Mouse (Mus musculus): Measurements from ENCODE around the gene Slc7a7. TPM values are rescaled to one million over a fixed set of nuclear protein-coding genes. Genes with fewer than 3 reads are reported as not detected.

Gene Slc7a7
- polyA plus RNA-seq, 1 experiment from 2014 or later, result 6.2 TPM

- DNase-seq (ENCODE audit: low spot score) (no peak), ATAC-seq (ENCODE audit: low FRiP score) (no peak)
- H3K9ac ChIP-seq, result no peak overlapping the region
- peaks cover 47% of the 10 kb centered on the region for H3K27me3 ChIP-seq (ENCODE audit: control insufficient read depth, insufficient read depth, low read length)
- 7% methylated on average over 13 of the region's 13 CpGs for WGBS
- H3K36me3 ChIP-seq (replicated peaks; ENCODE audit: control insufficient read depth, insufficient read depth), result no peaks in the 10 kb centered on the region
- no peaks in the 10 kb centered on the region for H3K4me1 ChIP-seq (replicated peaks; ENCODE audit: control insufficient read depth, insufficient read depth, low read length)
- H3K4me3 ChIP-seq (replicated peaks; ENCODE audit: low read length), result no peak overlapping the region
- H3K4me2 ChIP-seq (replicated peaks), result no peak overlapping the region
- no peaks in the 10 kb centered on the region for H3K9me3 ChIP-seq (ENCODE audit: control insufficient read depth, low read length)
- no peak overlapping the region for H3K27ac ChIP-seq
Observed at GRCm38 (mm10) chr14:54415241-54416020, 2.1 kb downstream of the Slc7a7 start.

DNA sequence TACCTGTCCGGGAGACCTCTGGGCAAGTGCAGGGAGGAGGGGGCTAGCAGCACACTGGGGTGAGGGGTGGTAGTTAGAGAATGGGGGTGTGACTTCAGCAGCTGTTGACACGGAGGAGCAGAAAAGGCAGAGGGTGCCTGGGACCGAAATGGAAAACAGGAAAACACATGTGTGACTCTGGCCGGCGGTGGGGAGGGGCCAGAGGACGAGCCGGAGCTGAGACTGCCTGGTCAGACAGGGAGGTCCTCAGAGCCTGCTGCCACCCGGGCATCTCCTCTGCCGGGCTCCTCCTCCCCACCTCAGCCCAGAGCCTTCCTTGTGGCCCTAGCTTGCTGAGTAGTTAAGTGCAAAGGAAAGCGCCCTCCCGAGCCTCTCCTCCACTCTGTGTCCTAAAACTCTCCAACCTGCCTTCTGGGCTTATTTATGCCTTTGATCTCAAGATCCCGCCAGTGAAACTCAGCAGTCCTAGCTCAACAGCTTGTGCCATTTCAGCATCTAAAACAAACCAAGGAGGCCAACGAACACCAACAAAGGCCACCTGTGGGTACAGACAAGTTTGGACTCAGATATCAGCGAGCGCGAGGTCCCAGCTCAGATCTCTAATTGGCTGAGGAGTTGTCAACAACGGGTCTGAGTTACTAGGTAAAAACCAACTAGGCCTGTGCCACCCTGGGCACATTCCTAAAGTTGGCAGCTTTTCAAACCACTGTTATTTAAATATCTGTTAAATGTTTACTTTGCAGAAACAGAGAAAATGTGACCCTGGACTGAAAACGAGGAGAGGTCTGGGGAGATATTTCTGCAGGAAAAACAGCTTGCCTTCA lies 3.5 kb downstream of the Slc7a7 start:
- Histone ChIP-seq H3K9me3 (ENCODE audit: control insufficient read depth, low read length) (no peaks in the 10 kb centered on the region), H3K27ac (no peak overlapping the region), H3K36me3 (replicated peaks; ENCODE audit: control insufficient read depth, insufficient read depth) (no peaks in the 10 kb centered on the region), H3K9ac (no peak overlapping the region), H3K4me2 (replicated peaks) (peak overlapping the region; percentile 17), H3K27me3 (ENCODE audit: control insufficient read depth, insufficient read depth, low read length) (peaks cover 47% of the 10 kb centered on the region), H3K4me3 (replicated peaks; ENCODE audit: low read length) (no peak overlapping the region), H3K4me1 (replicated peaks; ENCODE audit: control insufficient read depth, insufficient read depth, low read length) (no peaks in the 10 kb centered on the region)
- no peak for DNase-seq (ENCODE audit: low spot score)
- 14% methylated on average over 18 of the region's 18 CpGs for WGBS
- ATAC-seq (ENCODE audit: low FRiP score), result no peak

DNA sequence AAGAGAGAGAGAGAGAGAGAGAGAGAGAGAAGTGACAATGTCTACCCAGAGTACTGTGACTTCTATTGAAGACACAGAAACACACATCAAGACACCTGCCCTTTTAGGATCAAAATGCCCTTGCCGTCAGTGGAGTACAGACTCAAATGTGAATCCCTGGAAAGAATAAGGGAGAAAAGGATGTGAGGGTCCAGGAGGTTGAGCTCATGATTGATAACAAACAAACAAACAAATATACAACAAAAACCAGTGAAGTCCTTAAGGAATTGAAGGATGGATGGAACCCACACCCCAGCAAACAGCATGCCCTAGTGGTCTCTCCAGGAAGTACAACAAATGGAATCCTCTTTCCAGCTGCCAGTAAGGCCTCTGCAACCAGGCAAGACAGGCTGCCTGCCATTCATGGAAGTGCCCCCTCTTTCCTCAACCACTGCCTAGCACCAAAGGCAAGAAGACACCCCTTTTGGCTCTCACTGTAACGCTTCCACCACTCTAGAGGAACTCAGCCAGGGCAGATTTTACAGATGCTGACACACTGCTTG lies 4.9 kb downstream of the Slc7a7 start:
- H3K4me3 ChIP-seq (replicated peaks; ENCODE audit: low read length), result no peak overlapping the region
- H3K9me3 ChIP-seq (ENCODE audit: control insufficient read depth, low read length), result no peaks in the 10 kb centered on the region
- no peaks in the 10 kb centered on the region for H3K36me3 ChIP-seq (replicated peaks; ENCODE audit: control insufficient read depth, insufficient read depth)
- peaks cover 39% of the 10 kb centered on the region for H3K27me3 ChIP-seq (ENCODE audit: control insufficient read depth, insufficient read depth, low read length)
- 53% methylated on average over 2 of the region's 2 CpGs for WGBS
- no peak overlapping the region for H3K4me2 ChIP-seq (replicated peaks)
- ATAC-seq (ENCODE audit: low FRiP score), result no peak
- H3K9ac ChIP-seq, result no peak overlapping the region
- 0 out of 2 replicates have a peak overlapping the region, but pooled peaks have one; percentile 41 for H3K27ac ChIP-seq
- no peaks in the 10 kb centered on the region for H3K4me1 ChIP-seq (replicated peaks; ENCODE audit: control insufficient read depth, insufficient read depth, low read length)
- peak; percentile 66 for DNase-seq (ENCODE audit: low spot score)

- Histone ChIP-seq H3K27me3 (ENCODE audit: control insufficient read depth, insufficient read depth, low read length) (peaks cover 33% of the 10 kb centered on the region), H3K4me3 (replicated peaks; ENCODE audit: low read length) (no peak overlapping the region), H3K36me3 (replicated peaks; ENCODE audit: control insufficient read depth, insufficient read depth) (no peaks in the 10 kb centered on the region), H3K4me1 (replicated peaks; ENCODE audit: control insufficient read depth, insufficient read depth, low read length) (no peaks in the 10 kb centered on the region), H3K9ac (no peak overlapping the region), H3K4me2 (replicated peaks) (no peak overlapping the region), H3K27ac (no peak overlapping the region), H3K9me3 (ENCODE audit: control insufficient read depth, low read length) (no peaks in the 10 kb centered on the region)
- WGBS, result 36% methylated on average over 9 of the region's 9 CpGs
- ATAC-seq (ENCODE audit: low FRiP score) (no peak), DNase-seq (ENCODE audit: low spot score) (no peak)
Observed at GRCm38 (mm10) chr14:54412000-54412576, 5.5 kb downstream of the Slc7a7 start.

DNA sequence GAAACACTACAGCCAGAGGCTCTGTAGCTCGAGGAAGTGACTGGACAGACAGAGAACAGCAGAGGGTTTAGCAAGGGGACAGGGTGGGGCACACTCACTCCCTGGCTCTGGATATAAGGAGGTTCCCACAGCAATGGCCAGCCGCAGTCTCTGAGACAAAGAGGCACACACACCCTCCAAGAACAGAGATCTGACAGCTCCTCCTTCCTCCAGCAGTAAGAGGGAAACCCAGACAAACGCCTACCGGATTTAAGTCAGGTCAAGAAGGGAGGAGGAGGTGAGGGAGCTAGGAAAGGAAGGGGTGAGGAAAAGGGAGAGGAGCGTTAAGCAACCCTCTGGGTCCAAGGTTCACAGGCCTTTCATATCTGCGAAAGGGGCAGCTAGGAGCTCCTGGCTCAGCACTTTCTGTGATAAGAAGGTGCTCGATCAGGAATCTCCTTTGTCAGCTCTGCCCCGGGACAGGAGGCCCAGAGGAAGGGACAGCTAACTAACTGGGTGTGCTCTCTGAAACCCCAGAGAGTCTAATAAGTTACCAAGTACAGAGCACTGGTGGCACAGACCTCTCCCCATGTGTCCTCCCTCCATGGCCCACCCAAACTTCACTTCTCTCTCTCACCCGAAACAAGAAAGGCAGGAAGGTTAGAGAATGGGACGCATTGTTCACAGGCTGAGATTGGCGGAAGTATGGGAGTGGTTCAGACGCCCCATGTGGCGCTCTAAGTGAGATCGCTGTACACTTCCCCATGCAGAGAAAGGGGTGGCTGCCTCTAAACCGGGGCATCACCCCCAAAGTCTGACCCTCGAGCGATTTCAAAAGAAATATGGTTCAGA lies 7.4 kb downstream of the Slc7a7 start:
- Histone ChIP-seq H3K27me3 (ENCODE audit: control insufficient read depth, insufficient read depth, low read length) (peaks cover 21% of the 10 kb centered on the region), H3K27ac (peak overlapping the region; percentile 59; the same call in 1 of the 2 replicates), H3K4me1 (replicated peaks; ENCODE audit: control insufficient read depth, insufficient read depth, low read length) (no peaks in the 10 kb centered on the region), H3K9ac (0 out of 2 replicates have a peak overlapping the region, but pooled peaks have one; percentile 18), H3K36me3 (replicated peaks; ENCODE audit: control insufficient read depth, insufficient read depth) (no peaks in the 10 kb centered on the region), H3K4me3 (replicated peaks; ENCODE audit: low read length) (no peak overlapping the region), H3K4me2 (replicated peaks) (peak overlapping the region; percentile 18; the same call in 1 of the 2 replicates), H3K9me3 (ENCODE audit: control insufficient read depth, low read length) (no peaks in the 10 kb centered on the region)
- DNase-seq (ENCODE audit: low spot score) (no peak), ATAC-seq (ENCODE audit: low FRiP score) (no peak)
- WGBS, result 39% methylated on average over 17 of the region's 17 CpGs

DNA sequence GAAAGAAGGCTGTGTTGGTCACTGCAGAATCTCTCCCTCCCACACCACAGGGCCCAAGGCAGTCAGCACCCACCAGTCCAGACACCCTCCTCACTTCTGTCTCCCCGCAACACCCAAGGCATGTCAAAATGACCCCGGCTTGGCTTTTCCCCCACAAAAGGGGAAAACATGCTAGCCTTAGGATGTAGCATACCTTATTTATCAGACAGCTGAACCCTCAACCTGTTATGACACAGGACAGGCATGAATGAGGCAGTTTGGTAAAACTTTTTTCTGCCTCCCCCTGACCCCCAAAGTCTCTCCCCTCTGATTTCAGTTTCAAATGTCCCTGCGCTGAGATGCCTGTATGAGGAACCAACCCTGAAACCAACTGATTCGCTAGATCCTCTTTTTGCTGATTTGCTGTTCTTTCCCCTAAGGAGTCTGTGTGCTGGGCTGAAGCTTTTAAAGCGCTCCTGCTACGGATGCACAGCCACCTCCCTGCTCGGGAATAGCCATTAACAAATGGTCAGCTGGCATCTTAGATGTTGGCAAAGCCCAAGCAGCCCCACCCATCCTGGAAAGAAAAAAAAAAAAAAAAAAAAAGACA lies 8.4 kb downstream of the Slc7a7 start:
- no peaks in the 10 kb centered on the region for H3K4me1 ChIP-seq (replicated peaks; ENCODE audit: control insufficient read depth, insufficient read depth, low read length)
- DNase-seq (ENCODE audit: low spot score) (no peak), ATAC-seq (ENCODE audit: low FRiP score) (no peak)
- H3K27ac ChIP-seq, result no peak overlapping the region
- 76% methylated on average over 7 of the region's 7 CpGs for WGBS
- peak overlapping the region; percentile 18; the same call in 1 of the 2 replicates for H3K9ac ChIP-seq
- 0 out of 2 replicates have a peak overlapping the region, but pooled peaks have one; percentile 18 for H3K4me2 ChIP-seq (replicated peaks)
- H3K27me3 ChIP-seq (ENCODE audit: control insufficient read depth, insufficient read depth, low read length), result peaks cover 11% of the 10 kb centered on the region; the same call in 1 of the 2 replicates
- H3K36me3 ChIP-seq (replicated peaks; ENCODE audit: control insufficient read depth, insufficient read depth), result no peaks in the 10 kb centered on the region
- no peaks in the 10 kb centered on the region for H3K9me3 ChIP-seq (ENCODE audit: control insufficient read depth, low read length)
- H3K4me3 ChIP-seq (replicated peaks; ENCODE audit: low read length), result no peak overlapping the region

DNA sequence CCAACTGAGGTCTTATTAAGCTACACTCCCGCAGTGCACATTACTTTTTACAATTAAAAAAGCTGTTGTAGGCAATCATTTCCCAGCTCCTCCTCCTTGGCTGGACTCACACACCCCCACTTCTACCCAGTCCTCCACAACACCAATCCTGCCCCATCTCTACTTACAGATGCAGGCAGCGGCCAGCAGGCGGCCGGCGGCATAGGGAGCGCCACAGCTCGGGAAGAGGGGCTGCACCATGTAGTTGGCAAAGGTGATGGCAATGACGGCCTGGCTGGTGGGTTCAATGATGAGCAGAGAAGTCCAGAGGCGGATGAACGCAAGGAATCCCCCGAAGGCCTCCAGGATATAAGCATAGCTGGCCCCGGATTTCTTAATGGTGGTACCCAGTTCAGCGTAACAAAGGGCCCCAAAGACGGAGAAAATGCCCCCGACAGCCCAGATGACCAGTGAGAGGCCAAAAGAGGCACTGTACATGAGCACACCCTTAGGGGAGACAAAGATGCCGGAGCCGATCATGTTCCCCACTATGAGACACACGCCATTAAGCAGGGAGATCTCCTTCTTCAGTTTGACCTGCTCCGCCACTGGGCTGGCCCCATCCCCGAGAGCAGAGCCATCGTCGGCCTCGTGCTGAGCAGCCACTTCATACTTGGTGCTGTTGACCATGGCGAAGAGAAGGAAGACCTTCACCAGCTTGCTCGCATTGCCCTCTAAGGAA lies 9.1 kb downstream of the Slc7a7 start:
- no peak overlapping the region for H3K4me3 ChIP-seq (replicated peaks; ENCODE audit: low read length)
- WGBS, result 81% methylated on average over 25 of the region's 25 CpGs

DNA sequence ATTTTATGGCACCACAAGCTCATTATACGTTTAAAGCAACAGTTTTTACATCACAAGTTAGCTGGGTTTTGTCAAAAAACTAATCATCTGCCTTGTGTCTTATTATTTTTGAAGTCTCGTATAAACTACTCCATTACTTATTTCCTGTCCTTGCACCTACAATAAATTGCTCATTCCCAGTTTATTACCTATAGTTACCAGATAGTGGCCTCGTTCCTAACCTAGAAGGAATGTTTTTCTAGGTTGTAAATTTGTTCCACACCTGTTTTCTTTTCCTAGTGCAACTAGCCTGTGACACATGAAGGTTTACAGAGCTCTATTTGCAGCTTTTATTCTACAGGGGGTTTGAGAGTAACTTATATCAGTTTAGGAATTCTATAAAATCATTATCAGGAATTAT lies 15.9 kb downstream of the Slc7a7 start:
- DNase-seq (ENCODE audit: low spot score) (no peak), ATAC-seq (ENCODE audit: low FRiP score) (no peak)
- H3K9me3 ChIP-seq (ENCODE audit: control insufficient read depth, low read length), result no peaks in the 10 kb centered on the region
- H3K9ac ChIP-seq, result no peak overlapping the region
- no peaks in the 10 kb centered on the region for H3K4me1 ChIP-seq (replicated peaks; ENCODE audit: control insufficient read depth, insufficient read depth, low read length)
- 87% methylated on average over 3 of the region's 3 CpGs for WGBS
- no peak overlapping the region for H3K27ac ChIP-seq
- H3K27me3 ChIP-seq (ENCODE audit: control insufficient read depth, insufficient read depth, low read length), result no peaks in the 10 kb centered on the region
- no peak overlapping the region for H3K4me2 ChIP-seq (replicated peaks)
- no peaks in the 10 kb centered on the region for H3K36me3 ChIP-seq (replicated peaks; ENCODE audit: control insufficient read depth, insufficient read depth)
- no peak overlapping the region for H3K4me3 ChIP-seq (replicated peaks; ENCODE audit: low read length)

More for the DNA sequence above, 9.1 kb downstream of the Slc7a7 start:
- no peak overlapping the region for H3K9ac ChIP-seq
- no peaks in the 10 kb centered on the region for H3K4me1 ChIP-seq (replicated peaks; ENCODE audit: control insufficient read depth, insufficient read depth, low read length)
- peaks cover 4% of the 10 kb centered on the region; the same call in 1 of the 2 replicates for H3K27me3 ChIP-seq (ENCODE audit: control insufficient read depth, insufficient read depth, low read length)
- H3K27ac ChIP-seq, result no peak overlapping the region
- H3K4me2 ChIP-seq (replicated peaks), result 0 out of 2 replicates have a peak overlapping the region, but pooled peaks have one; percentile 4
- ATAC-seq (ENCODE audit: low FRiP score) (no peak), DNase-seq (ENCODE audit: low spot score) (no peak)
- no peaks in the 10 kb centered on the region for H3K36me3 ChIP-seq (replicated peaks; ENCODE audit: control insufficient read depth, insufficient read depth)
- H3K9me3 ChIP-seq (ENCODE audit: control insufficient read depth, low read length), result no peaks in the 10 kb centered on the region
